Mouse (Mus musculus): ENCODE measurements around the gene Mapk14.

DNA sequence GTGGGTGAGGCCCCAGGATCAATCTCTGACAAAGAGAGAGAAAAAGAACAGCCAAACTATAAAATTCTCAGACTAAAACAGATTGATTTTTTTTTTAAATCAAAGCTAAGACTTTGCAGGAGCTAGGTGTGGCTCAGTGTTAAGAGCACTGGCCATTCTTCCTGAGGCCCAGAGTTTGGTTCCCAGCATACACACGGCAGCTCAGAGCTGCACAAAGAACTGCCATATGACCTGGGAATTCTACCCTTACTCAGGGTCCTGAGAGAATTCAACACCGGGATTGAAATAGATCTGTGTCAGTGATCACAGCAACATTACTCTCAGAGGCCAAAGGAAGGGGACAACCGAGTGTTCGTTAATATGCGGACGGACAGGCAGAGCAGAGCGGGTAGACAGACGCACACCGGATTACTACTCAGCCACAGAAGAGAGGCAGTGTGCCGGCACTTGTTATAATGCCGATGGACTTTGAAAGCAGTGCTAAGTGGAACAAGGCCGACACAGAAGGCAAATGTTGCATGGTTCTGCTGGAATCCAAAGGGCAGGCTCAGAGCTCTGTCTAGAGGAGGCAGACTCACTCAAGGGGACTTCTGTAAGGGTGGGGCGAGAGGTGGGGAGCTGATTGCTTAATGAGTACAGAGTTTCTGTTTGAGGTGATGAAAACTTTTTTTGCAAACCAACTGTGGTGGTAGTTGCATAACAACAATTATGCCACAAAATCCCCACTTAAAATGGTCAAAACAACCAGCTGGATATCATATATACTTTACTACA, 8.6 kb upstream of the Mapk14 start:
- TF ChIP-seq CTCF (conservative IDR thresholded peaks at IDR 0.05; ENCODE audit: insufficient read depth, insufficient read length, low read depth, low read length) (no peak), POLR2A (IDR thresholded peaks at IDR 0.05; ENCODE audit: low read depth, low read length) (no peak)

All from kidney, adult 2 months (tissue).